Mouse (Mus musculus): ENCODE measurements around the gene Rcc1.

- TF ChIP-seq GATA1 (IDR thresholded peaks at IDR 0.05; ENCODE audit: low read length) (no peak), TAL1 (IDR thresholded peaks at IDR 0.05; ENCODE audit: low read length) (no peak)
These were observed 59.6 kb downstream of the Rcc1 start for GRCm38 (mm10) chr4:132293682-132294240.
